Mouse (Mus musculus) granulocyte monocyte progenitor cell, adult 5-6 weeks (primary cell): Measurements from ENCODE around the gene Cfap300. TPM values are rescaled to one million over a fixed set of nuclear protein-coding genes. Genes with fewer than 3 reads are reported as not detected.
A peak's percentile ranks its signal among the peaks of the same experiment; 100 is the strongest.

Experiments
- ATAC-seq: replicated peaks from 2 replicates; pipeline ENCODE4 v1.8.0; 2016; ENCODE audit warnings: mild to moderate bottlenecking, moderate TSS enrichment, inconsistent platforms; ENCODE audit not compliant: poor library complexity, severe bottlenecking
- total RNA-seq, 2 experiments: library from RNA; stranded (forward) in 1 of 2; stranded (reverse) in 1 of 2; fragments of 200-712, 200-1000 nt in 1 of 2; fragments of >200 nt in 1 of 2; fragmentation: Nextera tagmentation in 1 of 2; gene quantifications; 2 replicates each; pipeline ENCODE4 v1.2.3; 2014 to 2017

Gene Cfap300
- total RNA-seq, 2 experiments from 2014 or later: not detected

DNA sequence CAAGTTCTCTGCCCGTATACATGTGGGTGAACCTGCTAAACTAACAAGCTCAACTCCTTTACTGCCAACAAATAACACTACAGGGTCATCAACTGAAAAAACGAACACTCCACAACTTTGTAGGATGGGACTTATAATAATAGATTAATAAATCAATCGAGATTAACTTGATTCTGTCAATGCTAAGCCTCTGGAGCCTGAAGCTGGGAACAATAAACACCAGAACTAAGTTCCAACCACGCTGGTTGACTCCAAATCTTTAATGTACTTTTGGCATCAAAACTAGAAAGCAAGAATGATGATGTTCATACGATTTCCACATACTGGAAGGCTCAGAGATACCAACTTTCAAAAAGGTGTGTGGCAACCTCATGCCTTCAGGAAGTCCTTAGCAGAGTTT is 55.5 kb downstream of the Cfap300 start:
- no peak for ATAC-seq

DNA sequence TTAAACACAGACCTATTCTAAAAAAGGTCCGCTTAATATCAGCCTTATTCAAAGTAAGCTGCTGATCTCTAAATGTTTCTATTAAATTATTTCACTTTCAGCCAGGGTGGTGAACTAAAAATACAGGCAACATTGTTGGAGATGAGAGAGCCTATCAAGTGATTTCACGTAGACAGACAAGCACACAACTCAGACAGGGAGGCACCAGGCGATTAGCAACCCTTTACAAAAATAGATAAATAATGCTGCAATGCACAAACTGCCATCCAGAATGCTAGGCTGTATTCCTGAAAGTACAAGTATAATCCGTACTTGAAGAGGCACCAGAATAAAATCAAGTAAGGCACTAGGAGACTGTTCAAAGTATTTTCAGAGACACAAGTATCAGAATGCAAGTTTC is 58.3 kb downstream of the Cfap300 start:
- no peak for ATAC-seq

DNA sequence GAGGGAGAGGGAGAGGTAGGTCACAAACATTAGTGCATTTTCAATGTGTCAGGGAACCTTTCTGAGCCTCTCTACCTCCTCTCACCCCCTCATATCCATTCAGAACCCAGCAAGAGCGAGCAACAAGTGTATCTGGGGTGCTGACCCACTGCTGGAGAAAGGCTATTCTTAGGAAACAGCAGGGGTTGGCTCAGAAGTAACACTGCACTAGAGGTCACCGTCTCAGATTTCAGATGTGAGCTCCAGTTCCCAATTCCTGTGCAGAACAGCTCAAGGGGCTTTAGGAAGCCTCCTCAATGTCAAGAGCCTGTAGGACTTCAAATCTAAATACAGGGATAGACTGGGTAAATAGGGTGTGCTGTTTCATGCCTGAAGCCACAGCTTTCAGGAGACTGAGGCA is 59.0 kb downstream of the Cfap300 start:
- no peak for ATAC-seq

DNA sequence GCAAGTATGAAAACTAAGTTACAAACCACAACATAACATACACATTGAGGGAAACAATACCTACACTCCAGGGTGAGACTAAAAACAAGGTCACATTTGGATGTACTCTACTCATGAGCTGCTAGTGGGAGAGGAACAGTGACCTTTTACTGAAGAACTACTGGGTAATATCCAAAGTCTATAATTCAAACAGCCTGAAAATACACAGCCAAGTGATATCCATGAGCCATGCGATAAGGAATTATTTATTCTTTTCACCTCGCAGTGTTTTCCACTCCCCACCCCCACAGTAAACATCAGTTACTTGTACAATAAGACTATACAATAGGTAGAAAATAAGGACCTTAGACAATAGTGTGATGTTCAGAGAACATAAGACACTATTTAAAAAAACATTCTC is 62.5 kb downstream of the Cfap300 start:
- ATAC-seq: no peak

DNA sequence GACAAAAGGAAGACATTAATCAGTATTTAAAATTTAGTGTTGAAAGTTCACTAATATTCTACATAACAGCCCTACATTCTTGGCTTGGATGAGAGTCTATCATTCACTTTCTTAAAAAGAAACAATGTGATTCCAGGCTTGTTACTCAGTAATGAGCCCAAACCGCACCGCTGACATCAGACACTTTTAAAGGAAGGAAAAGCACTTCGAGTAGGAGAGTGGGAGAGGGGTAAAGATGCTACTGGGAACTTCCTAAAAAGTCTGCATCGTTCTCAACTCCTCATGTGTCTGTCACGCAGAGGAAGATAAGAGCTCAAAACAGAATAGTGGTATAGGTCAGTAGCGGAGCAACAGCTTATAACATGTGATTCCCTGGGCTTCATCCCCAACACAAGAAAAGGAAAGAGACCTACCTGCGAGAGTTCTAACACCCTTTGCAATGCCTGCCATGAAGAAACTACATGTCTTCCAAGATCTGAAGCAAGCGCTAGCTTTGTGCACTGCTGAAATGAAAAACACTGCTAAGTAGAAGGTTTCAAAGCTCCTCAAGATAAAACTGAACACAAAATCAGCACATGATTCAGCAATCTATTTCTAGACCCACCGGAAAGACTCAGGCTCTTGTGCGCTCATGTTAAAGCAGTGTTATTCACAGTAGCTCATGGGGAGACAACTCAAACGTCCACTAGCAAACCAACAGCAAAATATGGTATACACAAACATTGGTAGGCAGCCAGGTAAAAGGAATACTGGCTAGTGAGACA is 63.3 kb downstream of the Cfap300 start:
- no peak for ATAC-seq

DNA sequence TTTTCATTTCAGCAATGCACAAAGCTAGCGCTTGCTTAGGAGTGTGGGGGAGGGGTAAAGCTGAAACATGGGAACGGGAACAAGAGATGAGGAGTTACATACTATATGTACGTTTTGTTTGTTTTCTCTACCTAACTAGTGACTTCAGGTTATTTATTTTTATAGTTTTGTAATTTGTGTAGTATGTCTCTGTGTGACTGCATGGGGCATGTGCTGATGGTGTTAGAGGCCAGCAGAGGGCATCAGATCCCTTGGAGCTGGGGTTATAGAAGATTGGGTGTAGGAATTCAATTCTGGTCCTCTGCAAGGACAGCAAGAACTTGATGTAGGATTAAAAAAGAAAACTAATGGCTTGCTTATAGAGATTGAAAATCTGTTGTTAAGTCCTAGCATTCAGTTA is 64.1 kb downstream of the Cfap300 start:
- 0 out of 2 replicates have a peak, but pooled peaks have one; percentile 37 for ATAC-seq

DNA sequence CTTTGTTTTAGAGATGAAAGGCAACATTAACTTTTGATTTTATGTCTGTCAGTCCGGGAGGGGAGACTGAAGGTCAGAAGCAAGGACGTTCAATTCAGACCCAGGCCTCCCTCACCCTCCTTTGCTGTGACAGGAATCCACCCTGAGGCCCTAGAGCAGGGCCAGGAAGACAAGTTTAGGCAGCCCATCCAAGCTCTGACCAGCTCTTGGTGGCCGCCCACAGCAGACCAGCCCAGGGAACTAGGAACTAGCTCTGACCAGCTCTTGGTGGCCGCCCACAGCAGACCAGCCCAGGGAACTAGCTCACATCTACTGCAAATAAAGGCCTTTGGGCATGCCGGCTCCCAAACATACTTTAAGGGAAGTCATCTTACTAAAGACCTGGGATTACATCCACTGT is 65.0 kb downstream of the Cfap300 start:
- no peak for ATAC-seq

DNA sequence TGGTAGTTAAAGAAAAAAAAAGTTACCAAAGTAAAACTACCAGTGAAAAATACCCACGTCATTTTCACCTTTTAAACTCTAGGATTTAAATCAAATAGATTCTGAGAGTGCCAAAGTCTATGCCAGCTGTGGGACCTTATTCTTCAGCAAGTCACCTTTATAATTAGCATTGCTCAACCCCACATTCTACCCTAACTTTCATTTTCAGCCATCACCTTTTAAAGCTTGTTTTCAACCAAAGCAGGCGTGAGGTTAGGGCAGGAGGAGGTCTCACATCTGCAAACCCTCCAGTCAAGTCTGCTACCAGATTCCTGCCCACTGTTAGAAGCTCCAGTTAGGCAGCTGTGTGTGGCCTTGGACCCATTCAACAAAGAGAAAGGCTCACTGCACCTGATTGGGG is 70.6 kb downstream of the Cfap300 start:
- ATAC-seq: no peak

Other genes with a start within 250 kb of the Cfap300 start
- gene Birc2, start 205.8 kb downstream of the Cfap300 start, total RNA-seq (2014; fragmentation: Nextera tagmentation): 25.5 and 30.8 TPM in 2 replicates
- 39.1 and 40.0 TPM in 2 replicates for gene Birc2, start 205.8 kb downstream of the Cfap300 start, total RNA-seq (2017)
- gene Birc3, start 169.6 kb downstream of the Cfap300 start, total RNA-seq (2014; fragmentation: Nextera tagmentation): 21.6 and 34.6 TPM in 2 replicates
- gene Birc3, start 169.6 kb downstream of the Cfap300 start, total RNA-seq (2017): 31.1 and 35.7 TPM in 2 replicates
- gene Yap1, start 38.2 kb downstream of the Cfap300 start, total RNA-seq (2014; fragmentation: Nextera tagmentation): not detected in 2 replicates
- not detected in 2 replicates for gene Yap1, start 38.2 kb downstream of the Cfap300 start, total RNA-seq (2017)
- 1.1 and 1.2 TPM in 2 replicates for gene Cep126, start 91.5 kb upstream of the Cfap300 start, total RNA-seq (2014; fragmentation: Nextera tagmentation)
- 0.26 and 0.78 TPM in 2 replicates for gene Cep126, start 91.5 kb upstream of the Cfap300 start, total RNA-seq (2017)